Mouse (Mus musculus) layer of hippocampus, adult 18-20 months (tissue): Measurements from ENCODE around the gene Higd2a. TPM values are rescaled to one million over a fixed set of nuclear protein-coding genes. Genes with fewer than 3 reads are reported as not detected.
A peak's percentile ranks its signal among the peaks of the same experiment; 100 is the strongest.

Experiments
- DNase-seq, 2 experiments: peaks; one replicate each; pipeline ENCODE4 v3.0.0; 2022; ENCODE audit warnings: low spot score in 2 of 2
- microRNA-seq, 2 experiments: library from miRNA; unstranded; fragments of <30 nt; microRNA quantifications; one replicate each; pipeline ENCODE4 v1.2.0; 2021
- total RNA-seq, 2 experiments: library from RNA; stranded (reverse); gene quantifications; 2 replicates each; pipeline ENCODE4 v1.2.3; 2021

Gene Higd2a
- total RNA-seq, 2 experiments from 2014 or later: 170 to 174 TPM

DNA sequence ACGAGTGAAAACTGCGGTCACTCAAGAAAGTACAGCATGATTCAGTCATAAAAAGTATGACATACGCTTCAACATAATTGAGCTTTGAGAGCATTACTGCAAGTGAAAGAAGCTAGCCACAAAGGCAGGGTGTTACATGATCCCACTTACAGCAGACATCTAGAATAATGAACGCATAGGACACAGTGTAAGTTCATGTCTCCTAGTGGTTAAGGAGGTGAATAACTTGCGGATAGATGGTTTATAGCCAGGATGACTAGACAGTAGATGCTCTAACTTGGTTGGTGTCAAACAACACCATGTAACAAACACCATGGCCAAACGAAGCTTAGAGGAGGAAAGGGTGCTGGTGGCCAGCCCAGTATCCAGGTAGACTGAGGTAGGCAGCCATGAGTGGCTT, 27.0 kb downstream of the Higd2a start:
- no peak for DNase-seq

DNA sequence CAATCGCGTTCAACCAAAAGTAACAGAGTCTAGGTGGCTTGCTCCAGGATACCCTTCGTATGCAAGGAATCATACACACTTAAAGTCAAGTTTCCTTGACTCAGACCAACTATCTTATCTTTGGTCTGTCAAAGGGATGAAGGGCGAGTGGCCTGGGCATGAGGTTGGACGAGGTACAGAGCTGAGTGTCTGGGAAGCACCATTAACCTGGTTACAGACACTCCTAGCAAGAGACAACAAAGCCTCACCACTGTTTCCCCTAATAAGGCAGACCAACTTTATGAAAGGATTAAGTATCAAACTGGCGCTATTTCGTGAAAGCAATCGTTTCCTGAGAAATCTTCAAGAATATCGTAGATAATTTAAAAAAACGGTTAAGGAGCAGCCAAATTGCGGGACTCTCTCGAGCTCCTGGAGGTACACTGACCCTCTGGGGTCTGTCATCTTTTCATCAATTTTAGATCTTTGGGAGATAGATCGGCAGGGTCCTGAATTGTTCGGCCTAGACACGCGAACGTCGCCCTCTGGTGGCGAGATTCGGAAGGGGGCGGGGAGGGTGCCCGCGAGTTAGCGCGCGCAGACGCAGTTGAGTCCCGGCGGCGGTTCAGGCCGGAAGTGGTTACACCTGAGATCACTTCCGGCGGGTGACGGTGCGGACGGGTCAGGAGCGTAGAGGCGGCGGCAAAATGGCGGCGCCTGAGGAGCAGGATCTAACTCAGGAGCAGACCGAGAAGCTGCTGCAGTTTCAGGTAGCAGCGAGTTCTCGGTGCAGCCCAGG, 31.3 kb downstream of the Higd2a start, which contains the start of gene Faf2:
TSS of gene Faf2 (plus strand) at position 630 of the 778 bp plus-strand sequence.
- DNase-seq: peak; percentile 98 to 100

DNA sequence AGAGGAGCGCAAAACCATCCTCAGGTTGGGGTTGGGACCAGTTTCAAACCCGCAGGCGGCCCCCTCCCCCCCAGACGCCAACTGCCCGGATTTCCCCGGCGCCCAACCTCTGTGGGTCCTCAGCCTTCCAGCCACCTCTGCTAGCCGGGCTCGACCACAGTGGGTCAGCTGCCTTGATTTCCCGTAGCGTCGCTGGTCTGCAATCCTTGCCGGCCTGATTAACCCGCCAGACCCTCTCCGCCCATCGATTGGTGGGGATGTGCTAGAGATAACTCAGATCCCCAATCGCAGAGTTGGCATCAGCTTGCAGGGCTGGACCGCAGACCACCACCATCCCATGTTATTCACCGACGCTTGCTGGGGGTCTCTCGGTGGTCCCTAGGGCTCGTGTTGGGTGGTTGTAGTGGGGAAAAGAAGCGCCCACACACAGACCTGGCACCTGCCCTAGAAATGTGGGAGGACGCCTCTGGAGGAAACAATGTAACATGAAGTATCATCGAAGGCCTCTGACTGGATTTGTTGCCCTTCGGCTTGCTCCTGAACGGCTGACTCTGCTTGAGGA, 32.0 kb downstream of the Higd2a start:
- DNase-seq: no peak

- DNase-seq: no peak
Observed at GRCm38 (mm10) chr13:54629128-54629527, 39.1 kb downstream of the Higd2a start.

- DNase-seq: no peak
Observed at GRCm38 (mm10) chr13:54632731-54633277, 42.8 kb downstream of the Higd2a start.

GRCm38 (mm10) chr13:54635011-54635410, 45.0 kb downstream of the Higd2a start:
- no peak for DNase-seq

Small RNA genes within 50 kb of the gene (microRNA-seq; reads per million reads assigned to microRNA genes)
- gene Gm24195: 0 reads per million in 2 experiments

Other genes starting within 250 kb of the Higd2a start
- gene Cplx2, start 218.9 kb upstream of the Higd2a start, total RNA-seq: 100 to 1,000 TPM; 963 to 982 TPM
- gene Thoc3, start 121.4 kb upstream of the Higd2a start, total RNA-seq: 10 to 100 TPM; 27.9 to 41.2 TPM
- gene Simc1, start 86.4 kb upstream of the Higd2a start, total RNA-seq: 10 to 100 TPM; 15.2 to 16.0 TPM
- gene 4833439L19Rik, start 24.8 kb upstream of the Higd2a start, total RNA-seq: 100 to 1,000 TPM; 145 to 151 TPM
- gene Arl10, start 15.2 kb upstream of the Higd2a start, total RNA-seq: 10 to 100 TPM; 35.9 to 38.7 TPM
- gene Nop16, start 117 bp upstream of the Higd2a start, total RNA-seq: 10 to 100 TPM; 25.0 to 26.1 TPM
- gene Cltb, start 21.1 kb downstream of the Higd2a start, total RNA-seq: 100 to 1,000 TPM; 263 to 281 TPM
- gene Faf2, start 31.6 kb downstream of the Higd2a start, total RNA-seq: 10 to 100 TPM; 52.8 to 56.7 TPM
- 100 to 1,000 TPM; 164 to 179 TPM for gene Rnf44, start 103.7 kb downstream of the Higd2a start, total RNA-seq
- gene Cdhr2, start 111.3 kb downstream of the Higd2a start, total RNA-seq: under 1 TPM; 0.20 to 0.22 TPM
- gene Gprin1, start 159.7 kb downstream of the Higd2a start, total RNA-seq: 100 to 1,000 TPM; 146 to 150 TPM
- gene Sncb, start 176.4 kb downstream of the Higd2a start, total RNA-seq: 100 to 1,000 TPM; 687 to 705 TPM
- not detected for gene Eif4e1b, start 193.8 kb downstream of the Higd2a start, total RNA-seq
- gene Tspan17, start 199.2 kb downstream of the Higd2a start, total RNA-seq: 10 to 100 TPM; 75.8 to 78.0 TPM